Mouse (Mus musculus) megakaryocyte-erythroid progenitor cell, adult 5-6 weeks (primary cell): Measurements from ENCODE around the gene Shd. TPM values are rescaled to one million over a fixed set of nuclear protein-coding genes. Genes with fewer than 3 reads are reported as not detected.

Source experiments
- ATAC-seq: replicated peaks from 2 replicates; pipeline ENCODE4 v1.8.0; 2016; ENCODE audit warnings: mild to moderate bottlenecking, inconsistent platforms; ENCODE audit not compliant: severe bottlenecking, poor library complexity, low FRiP score, low TSS enrichment
- total RNA-seq, 2 experiments: library from RNA; stranded (forward) in 1 of 2; stranded (reverse) in 1 of 2; fragments of 200-1000, 215-1000 nt in 1 of 2; fragments of >200 nt in 1 of 2; fragmentation: Nextera tagmentation in 1 of 2; gene quantifications; 2 replicates each; pipeline ENCODE4 v1.2.3; 2014 to 2017

Shd gene
- total RNA-seq, 2 experiments from 2014 or later, result not detected

DNA sequence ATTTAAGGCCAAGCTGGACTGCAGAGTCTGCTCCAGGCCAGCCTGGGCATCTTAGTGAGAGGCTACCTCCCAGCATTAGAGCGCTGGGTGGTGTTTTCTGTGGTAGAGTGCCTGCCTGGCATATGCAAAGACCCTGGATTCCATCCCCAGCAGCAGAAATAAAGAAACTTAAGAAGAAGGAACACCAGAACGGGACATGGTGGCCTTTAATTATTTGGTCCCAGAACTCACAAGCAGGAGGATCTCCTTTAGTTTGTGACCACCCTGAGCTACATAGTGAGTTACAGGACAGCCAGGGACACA, 11.7 kb upstream of the Shd start:
- ATAC-seq, result no peak

DNA sequence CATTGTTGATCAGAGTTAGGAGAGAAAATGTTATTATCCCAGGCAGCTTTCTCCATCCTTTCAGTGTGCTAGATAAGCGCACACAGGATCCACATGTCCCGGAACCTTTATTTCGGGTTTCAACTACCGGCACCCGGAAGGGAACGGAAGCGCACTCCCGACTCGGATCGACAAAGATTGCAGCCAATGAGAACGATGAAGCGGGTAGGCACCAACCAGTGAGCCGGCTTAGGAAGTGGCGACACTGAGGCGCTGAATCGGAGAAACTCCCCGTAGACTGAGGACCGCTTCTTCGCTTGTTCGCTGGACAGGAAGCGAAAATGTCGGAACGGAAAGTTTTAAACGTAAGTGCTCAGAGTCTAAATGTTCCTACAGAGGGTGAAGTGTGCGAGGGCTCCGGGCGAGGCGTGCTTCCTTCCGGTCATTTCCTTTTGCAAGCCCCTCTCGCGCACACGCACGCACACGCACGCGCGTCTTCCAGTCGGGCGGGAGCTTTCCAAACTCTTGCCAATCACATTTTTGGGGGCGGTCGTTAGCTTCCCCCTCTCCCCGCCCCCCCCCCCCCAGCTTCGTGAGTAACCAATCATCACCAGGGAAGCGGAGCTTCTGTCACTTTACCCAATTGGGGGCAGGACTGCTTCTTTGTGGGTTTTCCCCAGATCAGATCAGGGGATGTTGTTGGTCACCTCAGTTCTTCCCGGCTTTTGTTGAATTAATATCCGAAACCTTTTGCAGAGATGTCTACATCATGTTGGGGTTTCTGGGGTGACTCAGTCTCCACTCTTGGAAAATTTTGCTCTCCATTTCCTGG, 11.1 kb upstream of the Shd start, which contains the start of gene Yju2:
TSS of gene Yju2 (plus strand) at position 182 of the 811 bp plus-strand sequence.
- peak; percentile 91 for ATAC-seq

DNA sequence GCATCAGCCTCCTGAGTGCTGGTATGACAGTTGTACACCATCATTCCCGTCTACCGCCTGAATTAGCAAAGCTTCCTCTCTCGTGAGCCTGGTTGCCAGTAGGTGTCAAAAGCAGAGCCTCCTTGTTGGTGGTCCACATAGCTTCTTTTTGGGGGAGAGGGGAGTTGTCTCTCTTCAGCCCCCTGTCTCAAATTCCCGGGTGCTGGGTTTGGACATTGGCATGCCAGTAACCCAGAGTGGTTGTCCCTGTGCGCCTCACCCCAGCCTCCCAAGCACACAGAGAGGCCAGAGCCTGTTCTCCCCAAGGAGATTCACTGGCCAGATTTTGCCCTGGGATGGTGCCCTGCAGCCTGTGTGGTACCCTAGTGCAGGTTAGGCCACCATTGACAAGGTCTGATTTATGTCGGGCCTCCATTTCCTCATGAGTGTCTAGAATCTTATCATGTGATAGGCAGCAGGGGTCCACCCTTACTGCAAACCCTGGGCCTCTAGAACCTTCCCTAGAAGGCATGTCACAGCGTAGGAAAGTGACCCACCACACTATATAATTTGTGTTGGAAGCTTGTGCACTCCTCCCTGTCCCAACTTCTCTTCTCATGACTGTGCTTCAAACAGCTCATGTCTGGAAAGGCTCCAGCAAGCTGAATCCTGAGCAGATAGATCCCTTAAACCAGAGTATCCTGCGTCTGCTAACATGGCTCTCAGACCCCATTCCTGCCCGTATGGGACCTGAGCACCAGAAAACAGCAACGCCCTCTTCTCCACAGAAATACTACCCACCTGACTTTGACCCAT, 10.1 kb upstream of the Shd start:
- ATAC-seq, result no peak

DNA sequence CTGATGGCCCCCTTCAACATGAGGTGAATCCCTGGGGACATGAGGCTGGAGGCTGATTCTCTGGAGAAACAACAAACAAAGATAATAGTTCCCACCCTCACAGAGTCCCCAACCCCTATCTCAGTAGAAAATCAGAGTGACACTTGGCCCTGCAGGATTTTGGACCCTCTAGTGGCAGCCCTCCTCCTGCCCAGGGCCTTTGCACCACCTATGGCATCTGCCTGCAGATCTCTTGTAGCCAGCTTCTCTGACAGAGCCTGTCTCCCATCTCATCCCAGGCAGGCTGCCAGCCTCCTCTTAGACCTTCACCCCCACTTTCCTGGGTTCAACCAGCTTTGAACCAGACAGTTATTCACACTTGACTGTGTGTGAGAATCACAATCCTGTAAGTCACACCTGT, 9.5 kb upstream of the Shd start:
- ATAC-seq, result no peak

DNA sequence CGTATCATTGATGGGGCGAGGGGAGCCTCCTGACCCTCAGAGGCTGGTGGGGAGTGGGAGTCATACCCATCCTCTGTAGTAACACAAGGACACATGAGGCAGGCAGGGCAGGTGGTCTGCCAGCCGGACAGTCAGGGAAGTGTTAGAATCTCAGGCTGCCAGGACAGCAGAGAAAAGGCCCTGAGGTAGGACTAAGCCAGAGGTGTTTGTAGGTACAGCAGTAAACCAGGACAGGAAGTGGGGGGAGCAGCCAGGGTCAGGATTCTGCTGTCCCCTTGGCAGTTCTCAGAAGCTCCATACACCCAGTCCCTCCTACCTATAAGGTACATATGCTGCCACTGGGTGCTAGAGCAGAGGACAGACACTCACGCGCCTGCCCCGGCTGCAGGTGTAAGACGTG, 8.6 kb upstream of the Shd start:
- ATAC-seq, result no peak

DNA sequence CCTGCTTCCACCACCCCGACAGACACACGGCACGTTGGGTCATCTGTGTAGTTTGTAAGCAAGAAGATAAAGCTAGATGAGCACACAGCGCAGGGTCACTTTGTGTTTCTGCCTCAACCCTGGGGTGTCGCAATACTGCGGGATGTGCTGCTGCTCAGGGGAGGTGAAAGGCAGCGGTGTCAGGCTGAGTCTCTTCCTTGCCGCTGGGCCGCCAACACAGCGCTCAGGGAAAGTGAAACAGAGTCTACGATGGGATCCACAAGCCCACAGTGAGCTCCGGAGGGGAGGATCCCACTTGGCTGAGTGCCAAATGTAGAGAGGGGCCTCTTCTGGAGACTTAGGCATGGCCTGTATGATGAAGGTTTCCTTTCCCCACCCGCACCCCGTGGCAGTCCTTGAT, 7.1 kb upstream of the Shd start:
- ATAC-seq, result no peak

DNA sequence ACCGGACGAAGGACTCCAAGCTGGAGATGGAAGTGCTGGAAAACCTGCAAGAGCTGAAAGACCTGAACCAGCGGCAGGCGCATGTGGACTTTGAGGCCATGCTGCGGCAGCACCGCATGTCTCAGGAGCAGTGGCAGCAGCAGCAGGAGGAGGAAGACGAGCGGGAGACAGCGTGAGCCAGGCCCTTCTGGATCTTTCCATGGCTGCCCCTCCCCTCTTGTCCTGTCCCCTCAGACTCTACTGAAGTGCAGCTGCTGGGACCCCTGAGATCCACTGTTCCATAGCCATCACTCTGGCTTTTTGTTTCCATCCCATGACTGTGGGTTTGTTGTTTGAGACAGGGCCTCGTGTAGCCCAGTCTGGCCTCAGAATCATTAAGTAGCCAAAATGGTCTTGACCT, 5.8 kb upstream of the Shd start:
- ATAC-seq, result no peak

DNA sequence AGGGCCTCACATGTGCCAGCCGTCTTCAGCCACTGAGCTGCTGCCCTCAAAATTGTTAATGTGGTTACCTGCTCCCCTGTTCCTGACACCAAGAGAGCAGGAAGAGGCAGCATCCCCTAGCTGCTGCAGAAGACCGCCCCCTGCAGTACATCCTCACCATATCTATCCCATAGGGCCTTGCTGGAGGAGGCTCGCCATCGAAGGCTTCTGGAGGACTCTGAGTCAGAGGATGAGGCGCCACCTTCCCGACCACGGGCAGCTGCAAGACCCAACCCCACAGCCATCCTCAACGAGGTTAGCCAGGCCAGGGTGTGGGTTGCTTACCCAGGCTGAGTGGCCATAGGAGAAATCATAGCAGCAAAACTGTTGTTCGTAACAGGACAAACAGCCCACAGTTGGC, 5.3 kb upstream of the Shd start:
- ATAC-seq, result no peak

DNA sequence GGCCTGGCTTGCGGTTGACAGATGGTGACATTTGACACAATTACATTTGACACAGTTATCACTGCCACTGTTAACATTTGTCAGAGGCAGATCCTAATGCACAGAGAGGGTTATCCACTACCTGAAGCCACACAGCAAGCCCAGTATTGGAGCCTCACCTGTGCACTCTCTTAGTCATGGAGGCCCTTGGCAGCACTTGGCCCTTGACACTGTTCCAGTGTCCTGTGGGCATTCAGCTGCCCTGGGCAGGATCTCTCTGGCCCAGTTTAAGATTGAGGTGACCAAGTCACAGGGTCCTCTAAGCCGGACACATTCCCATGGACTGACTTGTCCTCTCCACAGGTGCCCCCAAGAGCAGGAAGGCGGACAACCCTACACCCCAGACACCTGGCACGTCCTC, 3.1 kb upstream of the Shd start:
- no peak for ATAC-seq

DNA sequence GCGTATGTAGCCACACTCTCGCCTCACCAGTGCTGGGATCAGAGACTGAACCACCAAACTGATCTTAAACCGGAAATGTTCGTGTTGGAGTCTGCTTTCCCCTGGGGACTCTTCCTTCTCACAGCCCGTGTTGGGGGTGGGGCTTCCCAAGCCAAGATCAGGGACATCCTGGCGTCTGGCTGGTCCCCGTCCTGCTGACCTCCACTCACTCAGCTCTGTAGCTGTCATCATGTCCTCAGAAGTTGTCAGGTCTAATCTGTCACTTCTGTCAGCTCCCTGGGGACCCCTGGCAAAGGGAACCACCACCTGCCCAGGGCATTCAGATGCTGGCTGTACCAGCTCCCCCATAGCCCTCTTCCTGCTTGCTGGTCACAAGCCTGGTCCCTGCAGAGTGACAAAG, 2.1 kb upstream of the Shd start:
- ATAC-seq, result no peak

DNA sequence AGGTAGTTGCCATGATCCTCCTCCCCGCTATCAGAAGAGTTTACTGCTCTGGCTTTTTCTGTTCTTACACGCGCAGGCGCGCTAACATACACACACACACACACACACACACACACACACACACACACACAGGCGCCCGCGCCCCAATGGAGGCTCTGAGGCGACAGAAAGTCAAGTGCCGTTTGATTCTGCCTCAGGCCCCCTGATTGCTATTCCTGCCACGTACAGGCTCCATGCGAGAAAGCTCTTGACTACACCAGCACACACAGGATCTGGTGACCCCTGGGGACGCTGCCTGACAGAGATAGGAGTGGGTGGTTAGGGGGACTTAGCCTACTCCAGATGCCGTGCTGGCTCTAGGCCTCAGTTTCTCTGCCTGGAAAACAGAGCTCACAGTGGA, 707 bp upstream of the Shd start:
- no peak for ATAC-seq

DNA sequence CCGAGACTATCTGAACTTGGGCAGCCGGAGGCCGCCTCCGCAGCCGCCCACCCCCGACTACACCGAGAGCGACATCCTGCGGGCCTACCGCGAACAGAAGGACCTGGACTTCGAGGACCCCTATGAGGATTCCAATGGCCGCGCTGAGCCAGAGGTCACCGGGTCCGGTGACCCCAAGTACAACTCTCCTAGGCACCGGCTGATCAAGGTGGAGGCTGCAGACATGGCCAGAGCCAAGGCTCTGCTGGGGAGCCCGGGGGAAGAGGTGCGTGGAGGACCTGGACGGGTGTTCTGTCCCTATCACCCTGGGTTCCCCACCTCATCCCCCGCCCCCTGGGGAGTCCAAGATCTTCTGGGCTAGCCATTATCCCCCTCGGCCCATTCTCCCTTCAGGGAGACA, 1.2 kb downstream of the Shd start:
- ATAC-seq, result no peak

DNA sequence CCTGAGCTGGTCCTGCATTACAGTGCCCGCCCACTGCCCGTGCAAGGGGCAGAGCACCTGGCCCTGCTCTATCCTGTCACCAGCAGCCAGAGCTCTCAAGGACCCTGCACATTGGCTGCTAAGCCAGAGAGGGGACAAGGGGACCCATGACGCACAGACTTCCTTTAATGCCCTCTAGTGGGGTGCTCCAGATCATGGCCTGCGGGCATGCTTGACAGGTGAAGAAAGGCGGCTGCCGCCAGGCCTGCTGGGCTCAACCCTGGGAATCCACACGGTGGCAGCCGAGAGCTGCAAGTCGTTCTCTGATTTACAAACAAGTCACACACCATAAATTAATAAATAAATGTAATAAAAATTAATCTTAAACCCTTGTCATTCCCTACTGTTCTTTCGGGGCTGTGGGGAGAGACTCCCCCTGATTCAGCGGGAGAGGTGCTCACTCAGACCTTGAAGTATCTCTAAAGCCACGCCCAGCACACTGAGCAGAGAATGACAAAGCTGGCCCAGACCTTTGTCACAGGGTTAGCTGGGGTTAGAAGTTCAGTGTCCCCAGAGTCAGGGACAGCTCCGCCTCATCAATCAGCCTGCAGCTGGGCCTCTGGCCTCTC, 6.1 kb downstream of the Shd start:
- ATAC-seq, result peak; percentile 88

DNA sequence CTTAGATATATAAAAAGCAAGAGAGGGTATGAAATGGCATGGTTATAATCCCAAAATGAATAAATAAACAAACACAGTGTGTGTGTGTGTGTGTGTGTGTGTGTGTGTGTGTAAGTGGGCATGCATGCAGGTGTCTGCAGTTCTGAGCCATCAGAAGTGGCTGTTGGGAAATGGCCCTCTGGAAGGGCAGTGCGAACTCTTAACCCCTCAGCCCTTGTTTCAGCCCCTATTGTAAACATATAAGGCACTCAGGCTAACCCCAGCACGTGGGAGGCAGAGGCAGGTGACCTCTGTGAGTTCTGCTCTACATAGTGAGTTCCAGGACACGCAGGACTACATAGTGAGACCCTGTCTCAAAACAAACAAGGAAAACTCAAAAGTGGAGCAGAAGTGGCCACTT, 7.0 kb downstream of the Shd start:
- no peak for ATAC-seq

DNA sequence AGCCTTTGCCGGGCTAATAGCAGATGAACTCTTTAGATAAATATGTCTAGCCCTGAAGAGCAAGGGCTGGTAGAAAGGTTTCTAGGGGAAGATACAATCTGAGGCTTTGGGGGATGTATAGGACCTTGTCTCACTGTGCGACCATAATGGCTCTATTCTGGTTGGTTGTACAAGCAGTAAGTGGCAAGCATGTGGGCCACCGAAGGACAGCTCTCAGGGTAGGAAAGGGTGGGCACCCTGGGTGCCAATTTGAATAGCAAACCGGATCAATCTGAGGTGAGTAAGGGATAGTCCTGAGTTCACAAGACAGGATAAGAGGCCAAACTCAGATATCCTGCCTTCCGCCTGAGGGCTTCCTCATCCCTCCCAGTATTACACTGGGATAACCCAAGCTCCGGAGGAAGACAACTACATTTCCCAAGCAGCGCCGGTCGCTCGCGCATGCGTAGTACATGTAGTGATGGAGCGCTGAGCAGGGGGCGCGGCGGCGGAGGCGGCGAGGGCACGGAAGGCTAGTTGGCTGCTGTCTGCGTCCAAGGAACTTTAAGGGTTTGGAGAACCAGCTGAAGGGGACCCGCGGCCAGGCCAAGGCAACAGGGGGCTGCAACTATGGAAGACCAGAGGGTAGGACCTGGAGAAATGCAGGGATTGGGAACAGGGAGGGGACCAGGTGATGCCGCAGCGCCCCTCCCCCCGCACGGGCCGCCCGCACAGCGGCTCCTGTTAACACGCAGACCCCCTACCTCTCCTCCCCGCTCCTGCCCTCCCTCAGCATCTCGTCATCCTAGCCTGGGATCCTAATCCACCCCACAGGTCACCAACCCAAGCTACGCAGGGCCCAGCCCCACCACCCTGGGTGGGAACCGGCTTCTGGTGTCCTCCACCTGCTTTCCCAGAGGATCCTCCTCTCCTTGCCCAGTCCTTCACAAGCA, 16.0 kb downstream of the Shd start, which contains the start of gene Fsd1:
TSS of gene Fsd1 (plus strand) at position 480 of the 932 bp plus-strand sequence.
- ATAC-seq, result no peak; the same call in 1 of the 2 replicates

DNA sequence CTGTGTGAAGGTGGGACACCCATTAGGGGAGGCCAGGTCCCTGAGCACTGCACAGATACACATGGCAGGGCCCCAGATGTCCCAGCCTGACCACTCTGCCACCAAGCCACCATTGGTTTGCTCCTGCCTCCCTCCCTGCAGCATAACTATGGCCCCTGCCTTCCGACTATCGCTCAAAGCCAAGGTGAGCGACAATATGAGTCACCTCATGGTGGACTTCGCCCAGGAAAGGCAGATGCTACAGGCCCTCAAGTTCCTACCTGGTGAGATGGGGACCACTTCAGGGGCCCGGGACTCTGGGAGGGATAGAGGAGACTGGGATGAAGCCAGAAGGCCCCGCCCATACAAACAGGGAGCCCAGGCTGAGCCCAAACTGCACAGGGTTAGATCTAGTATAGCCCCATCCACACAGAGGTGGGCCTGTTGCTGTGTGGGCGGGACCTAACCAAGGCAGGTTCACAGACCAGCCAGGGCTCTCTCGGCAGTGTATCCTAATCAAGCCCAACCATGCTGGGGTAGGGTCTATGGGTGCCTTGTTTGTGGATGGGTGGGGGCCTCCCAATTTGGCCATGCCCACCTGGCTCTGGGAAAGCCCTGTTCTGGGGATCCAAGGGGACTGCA, 20.1 kb downstream of the Shd start:
- ATAC-seq, result 0 out of 2 replicates have a peak, but pooled peaks have one; percentile 22

DNA sequence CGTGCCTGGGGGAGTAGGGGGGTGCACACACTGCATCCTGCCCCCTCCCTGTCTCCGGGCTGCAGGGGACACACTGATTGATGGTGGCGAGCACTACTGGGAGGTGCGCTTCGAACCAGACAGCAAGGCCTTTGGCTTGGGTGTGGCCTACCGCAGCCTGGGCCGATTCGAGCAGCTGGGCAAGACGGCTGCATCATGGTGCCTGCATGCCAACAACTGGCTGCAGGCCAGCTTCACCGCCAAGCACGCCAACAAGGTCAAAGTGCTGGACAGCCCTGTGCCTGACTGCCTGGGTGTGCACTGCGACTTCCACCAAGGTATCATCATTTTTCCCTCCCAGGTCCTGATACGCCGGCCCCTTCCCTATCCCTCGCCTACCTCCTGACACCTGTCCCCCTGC, 25.7 kb downstream of the Shd start:
- ATAC-seq, result no peak

DNA sequence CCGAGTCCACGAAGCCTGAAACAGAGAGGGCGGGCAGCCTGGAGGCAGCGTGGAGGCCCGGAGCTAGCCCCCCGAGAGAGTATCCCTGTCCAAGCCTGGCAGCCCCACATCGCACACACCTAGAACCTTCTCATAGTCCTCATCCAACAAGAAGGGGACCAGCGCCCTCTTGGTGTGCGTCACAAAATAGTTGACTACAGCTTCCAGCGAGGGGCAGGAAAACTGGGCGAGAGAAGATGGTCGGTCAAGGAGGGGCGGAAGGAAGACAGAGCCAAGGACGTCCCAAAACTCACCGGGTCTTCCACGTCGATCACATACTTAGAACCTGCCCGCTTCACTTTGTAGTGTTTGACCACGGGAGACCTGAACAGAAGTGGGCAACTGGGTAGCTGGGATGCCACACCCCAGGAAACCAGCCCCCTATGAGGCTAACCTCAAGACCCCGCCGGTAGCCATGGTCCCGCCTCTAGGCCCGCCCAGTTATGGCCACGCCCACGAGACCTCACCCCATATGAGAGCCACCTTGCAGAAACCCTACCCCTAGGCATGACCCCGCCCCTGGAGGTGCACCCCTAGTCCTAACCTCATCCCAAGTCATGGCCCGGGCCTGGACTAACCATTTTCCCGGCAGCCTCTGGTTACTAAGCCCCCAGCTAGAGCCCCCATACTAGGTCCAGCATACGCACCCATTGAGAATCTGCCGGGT, 29.7 kb downstream of the Shd start:
- ATAC-seq, result no peak
